Mouse (Mus musculus) CD8-positive naive resting alpha-beta T cell, adult 2 months (primary cell): ENCODE results near the gene Ubxn6.
A peak's percentile ranks its signal among the peaks of the same experiment; 100 is the strongest.
"Not testable (repeated sequence)": the region's sequence is repeated elsewhere in the genome, so short reads cannot be mapped to it uniquely, and the experiment has no call there.

Experiments
- DNase-seq, 2 experiments: peaks; one replicate each; pipeline ENCODE4 v3.0.0; 2022; ENCODE audit warnings: low read depth in 2 of 2, low spot score in 2 of 2

The Ubxn6 gene

GRCm38 (mm10) chr17:56102158-56102557 lies 27.3 kb upstream of the Ubxn6 start:
- no peak for DNase-seq

DNA sequence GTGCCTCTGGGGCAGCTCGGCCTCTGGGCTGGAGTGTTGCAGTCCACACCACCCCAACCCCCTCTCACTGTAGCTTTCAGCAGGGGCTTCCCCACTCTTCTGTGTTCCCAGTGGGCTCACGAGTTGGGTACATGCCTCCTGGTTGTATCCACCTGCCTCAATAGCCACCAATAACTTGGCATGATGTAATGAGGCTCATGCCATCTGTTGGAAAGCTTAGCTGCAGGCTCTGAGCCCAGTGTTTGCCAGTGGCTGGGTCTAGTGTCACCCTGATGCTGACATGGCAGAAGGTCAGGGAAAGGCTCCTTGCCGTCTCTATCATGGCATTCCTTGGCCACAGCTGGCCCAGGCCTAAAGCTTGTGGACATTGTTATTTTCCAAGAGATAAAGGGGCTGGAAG lies 26.0 kb upstream of the Ubxn6 start:
- DNase-seq: no peak

GRCm38 (mm10) chr17:56098711-56099572 lies 24.1 kb upstream of the Ubxn6 start:
- DNase-seq: no peak

DNA sequence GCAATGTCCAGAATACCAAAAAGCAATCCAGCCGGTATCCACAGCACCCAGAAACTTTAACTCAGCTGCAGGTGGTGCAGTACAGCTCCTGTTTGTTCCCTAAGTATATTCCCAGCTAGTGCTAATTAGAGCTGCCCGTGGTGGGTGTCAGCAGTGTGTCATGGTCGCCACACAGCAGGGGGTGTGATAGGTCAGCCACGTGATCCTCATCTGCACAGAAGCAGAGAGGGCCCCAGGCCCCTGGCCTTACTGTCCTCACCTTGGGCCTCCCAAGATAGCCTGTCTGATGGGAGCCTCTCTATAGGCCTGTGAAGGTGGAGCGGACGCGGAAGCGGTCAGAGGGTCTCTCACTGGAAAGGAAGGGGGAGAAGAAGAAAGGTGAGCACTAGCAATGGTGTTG lies 23.4 kb upstream of the Ubxn6 start:
- DNase-seq: no peak

GRCm38 (mm10) chr17:56096883-56097282 lies 22.1 kb upstream of the Ubxn6 start:
- DNase-seq: no peak

- no peak for DNase-seq
Measured at GRCm38 (mm10) chr17:56092794-56093193, 18.0 kb upstream of the Ubxn6 start.

DNA sequence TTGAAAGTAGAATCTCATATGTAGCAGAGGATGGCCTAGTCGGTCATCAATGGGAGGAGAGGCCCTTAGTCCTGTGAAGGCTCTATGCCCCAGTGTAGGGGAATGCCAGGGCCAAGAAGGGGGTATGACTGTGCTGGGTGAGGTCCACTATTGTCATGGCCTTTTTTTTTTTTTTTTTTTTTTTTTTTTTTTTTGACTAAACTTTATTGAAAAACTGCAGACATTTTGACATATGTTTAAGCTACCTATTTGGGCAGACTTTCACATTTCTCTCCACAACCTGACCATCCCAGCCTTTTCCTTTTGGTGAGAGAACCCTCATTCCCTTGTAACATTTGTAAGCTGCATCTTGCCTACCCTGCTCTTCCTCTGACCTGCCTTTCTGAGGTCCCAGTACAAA lies 17.5 kb upstream of the Ubxn6 start:
- no peak for DNase-seq

- DNase-seq: no peak
Measured at GRCm38 (mm10) chr17:56080781-56081585, 6.2 kb upstream of the Ubxn6 start.

- DNase-seq: no peak
Measured at GRCm38 (mm10) chr17:56079921-56080320, 5.1 kb upstream of the Ubxn6 start.

DNA sequence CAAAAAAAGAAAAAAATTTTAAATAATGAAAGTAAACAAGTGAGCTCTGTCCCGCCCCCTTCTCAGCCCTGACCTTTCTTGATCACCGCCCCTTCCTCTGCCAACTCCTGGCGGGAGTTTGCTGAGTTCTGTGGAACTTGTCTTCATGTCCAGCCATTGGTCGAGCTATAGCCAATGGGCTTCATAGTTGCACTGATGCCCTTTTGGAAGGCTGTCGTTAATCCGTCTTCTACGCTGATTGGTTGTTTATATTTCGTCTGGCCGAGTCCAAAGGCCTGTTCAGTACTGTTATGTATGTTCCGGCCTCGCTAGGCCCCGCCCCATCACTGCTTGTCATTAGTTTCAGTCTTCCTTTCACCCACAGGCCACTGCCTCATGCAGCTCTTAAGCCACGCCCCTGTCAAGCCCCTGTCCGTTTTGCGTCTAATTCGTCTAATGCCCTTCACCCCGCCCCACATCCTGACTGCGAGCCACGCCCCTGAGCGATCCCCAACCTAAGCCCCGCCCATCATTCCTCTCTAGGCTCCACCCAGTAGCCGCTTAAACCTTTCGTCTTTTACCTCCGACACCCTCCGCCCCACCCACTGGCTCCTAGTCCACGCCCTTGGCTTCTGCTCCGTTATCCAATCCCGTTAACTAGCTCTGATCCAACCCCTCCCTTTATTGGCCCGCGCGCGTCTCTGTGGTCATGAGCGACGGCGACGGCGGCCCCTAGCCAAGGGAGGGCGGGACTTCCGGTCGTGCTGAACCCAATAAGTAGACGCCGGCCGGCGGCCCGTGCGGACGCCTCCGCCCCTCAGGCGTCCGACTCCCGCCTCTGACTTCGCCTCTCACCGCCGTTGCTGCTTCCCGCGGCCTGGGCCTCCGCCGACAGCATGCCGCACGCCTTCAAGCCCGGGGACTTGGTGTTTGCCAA lies 4.3 kb upstream of the Ubxn6 start, which contains the start of gene Hdgfl2:
Gene Hdgfl2 (plus strand): TSS at position 755 of the 916 bp plus-strand sequence.
- peak; percentile 99 for DNase-seq

GRCm38 (mm10) chr17:56078361-56078760 lies 3.5 kb upstream of the Ubxn6 start:
- peak in 1 of 2 experiments; percentile 5 for DNase-seq

DNA sequence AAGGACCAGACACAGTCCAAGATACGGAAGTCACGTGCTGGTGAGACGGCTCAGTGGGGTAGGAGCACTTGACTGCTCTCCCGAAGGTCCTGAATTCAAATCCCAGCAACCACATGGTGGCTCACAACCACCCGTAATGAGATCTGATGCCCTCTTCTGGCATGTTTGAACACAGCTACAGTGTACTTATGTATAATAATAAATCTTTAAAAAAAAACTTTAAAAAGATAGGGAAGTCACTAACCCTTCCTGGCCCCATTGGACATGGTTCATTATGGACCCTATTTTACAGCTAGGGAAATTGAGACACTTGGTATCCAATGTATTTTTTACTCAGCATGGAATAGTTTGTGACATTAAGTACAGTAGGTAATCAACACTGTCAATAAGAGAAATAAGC lies 2.7 kb upstream of the Ubxn6 start:
- DNase-seq: no peak

- peak in 1 of 2 experiments; percentile 80 for DNase-seq
Measured at GRCm38 (mm10) chr17:56074097-56074826, 566 bp downstream of the Ubxn6 start.

- no peak for DNase-seq
Measured at GRCm38 (mm10) chr17:56072243-56072642, 2.6 kb downstream of the Ubxn6 start.

- DNase-seq: no peak
Measured at GRCm38 (mm10) chr17:56071126-56071525, 3.7 kb downstream of the Ubxn6 start.

DNA sequence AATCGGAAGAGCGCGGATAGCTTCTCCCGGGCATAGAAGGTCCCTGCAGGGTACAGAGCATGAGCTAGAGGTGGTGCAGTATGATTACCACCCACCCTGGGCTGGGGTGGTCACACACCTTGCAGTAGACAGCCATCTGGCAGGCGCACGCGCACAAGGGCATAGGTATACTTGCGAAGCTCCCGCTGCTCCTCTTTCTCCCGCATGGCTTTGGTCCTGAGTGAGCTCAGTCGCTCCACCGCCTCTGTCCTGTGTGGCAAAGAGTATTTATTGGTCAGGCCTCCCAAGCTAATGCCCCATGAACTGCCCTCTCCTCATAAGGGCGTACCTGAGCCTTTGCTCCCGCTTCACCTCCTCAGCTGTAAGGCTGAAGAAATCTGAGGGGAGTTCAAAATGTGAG lies 5.8 kb downstream of the Ubxn6 start:
- no peak for DNase-seq

- no peak for DNase-seq
Measured at GRCm38 (mm10) chr17:56066451-56066850, 8.4 kb downstream of the Ubxn6 start.

DNA sequence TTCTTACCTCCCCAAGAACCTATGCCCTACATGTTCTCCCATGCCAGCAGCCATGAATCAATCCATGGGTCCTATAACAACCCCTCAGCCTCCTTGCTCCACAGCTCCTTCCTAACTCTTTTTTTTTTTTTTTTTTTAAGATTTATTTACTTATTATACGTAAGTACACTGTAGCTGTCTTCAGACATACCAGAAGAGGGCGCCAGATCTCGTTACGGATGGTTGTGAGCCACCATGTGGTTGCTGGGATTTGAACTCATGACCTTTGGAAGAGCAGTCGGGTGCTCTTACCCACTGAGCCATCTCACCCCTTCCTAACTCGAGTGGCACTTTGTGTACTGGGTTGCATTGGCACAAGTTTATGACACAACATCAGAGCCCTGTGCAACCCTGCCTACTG lies 9.1 kb downstream of the Ubxn6 start:
- DNase-seq: not testable (repeated sequence)

DNA sequence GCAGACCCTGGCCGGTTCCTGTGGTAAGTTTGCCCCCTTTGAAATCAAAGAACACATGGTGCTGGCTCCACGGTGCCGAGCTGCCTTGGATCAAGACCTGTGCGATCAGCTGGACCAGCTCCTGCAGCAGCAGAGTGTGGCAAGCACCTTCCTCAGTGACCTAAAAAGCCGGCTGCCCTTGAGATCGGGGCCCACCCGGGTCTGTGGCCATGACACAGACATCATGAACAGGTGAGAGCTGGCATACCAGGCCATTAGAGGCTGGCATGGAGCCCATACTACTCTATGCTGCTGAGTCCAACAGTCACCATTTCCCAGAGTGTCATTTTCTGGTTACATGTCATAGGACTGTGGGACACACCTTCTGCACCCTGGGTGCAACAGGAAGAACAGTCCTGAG lies 12.7 kb downstream of the Ubxn6 start:
- DNase-seq: no peak

DNA sequence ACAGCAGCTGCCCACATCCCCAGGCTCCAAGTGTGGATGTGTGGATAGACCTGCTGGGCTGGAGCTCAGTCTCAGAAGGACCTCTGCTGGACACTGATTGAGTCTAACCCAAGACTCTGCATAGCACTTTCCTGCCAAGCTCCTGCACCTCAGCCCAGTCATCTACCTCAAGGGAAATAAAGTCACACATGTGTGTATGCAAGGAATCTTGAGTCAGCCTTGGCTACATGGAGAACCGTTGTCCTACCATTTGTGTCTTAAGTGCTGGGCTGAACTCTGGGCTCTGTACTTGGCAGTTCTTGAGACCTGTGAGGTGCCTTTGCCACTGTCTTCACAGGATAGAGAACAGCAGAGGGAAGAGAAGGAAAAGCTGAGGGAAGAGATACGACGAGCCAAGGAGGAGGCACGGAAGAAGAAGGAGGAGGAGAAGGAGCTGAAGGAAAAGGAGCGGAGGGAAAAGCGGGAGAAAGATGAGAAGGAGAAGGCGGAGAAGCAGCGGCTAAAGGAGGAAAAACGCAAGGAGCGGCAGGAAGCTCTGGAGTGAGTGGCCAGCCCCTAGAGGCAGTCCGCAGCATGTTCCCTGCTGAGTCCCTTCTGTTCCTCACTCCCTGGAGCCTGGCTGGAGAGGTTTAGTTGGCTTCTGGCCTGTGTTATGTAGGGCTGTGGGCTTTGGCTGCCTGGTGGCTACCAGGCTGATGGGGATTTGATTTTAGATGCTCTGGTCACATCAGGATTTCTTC lies 17.3 kb downstream of the Ubxn6 start:
- DNase-seq: no peak
